Mouse (Mus musculus): ENCODE measurements around the gene Pld2. TPM values are rescaled to one million over a fixed set of nuclear protein-coding genes. Genes with fewer than 3 reads are reported as not detected.
A peak's percentile ranks its signal among the peaks of the same experiment; 100 is the strongest.

Pld2 gene
- total and polyA plus RNA-seq, 3 experiments, result 0.15 to 0.39 TPM; not detected in 1

DNA sequence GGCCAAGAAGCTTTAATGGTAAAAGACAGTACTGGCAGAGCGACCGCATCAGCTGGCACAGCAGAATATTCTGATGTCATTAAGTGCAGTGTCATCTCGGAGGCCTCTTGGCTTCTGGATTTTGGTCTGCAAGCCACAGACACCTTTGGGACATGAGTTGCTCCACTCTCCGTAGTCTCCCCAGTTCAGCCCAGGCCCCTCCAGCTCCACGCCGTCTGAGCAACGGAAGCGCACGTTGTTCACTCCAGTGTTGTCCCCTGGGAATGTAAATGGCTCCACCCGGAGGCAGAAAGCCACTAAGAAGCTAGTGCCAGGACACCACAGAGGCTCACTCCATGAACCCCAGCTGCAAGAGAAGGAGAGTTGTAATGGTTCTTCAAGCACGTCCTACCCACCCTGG lies 26.3 kb upstream of the Pld2 start:
- Histone ChIP-seq H3K4me3 (ENCODE audit: control insufficient read depth in 1 of 2, insufficient read depth in 1 of 2, low read depth in 2 of 2, low read length in 2 of 2) (no peak overlapping the region), H3K79me2 (ENCODE audit: control insufficient read depth, insufficient read depth, low read length, poor library complexity) (no peaks in the 10 kb centered on the region), H3K9me3 (replicated peaks; ENCODE audit: insufficient read depth, low read length) (no peaks in the 10 kb centered on the region), H3K27me3 (ENCODE audit: control insufficient read depth in 1 of 2, insufficient read depth in 2 of 2, low read length in 2 of 2) (no peaks in the 10 kb centered on the region), H3K9ac (ENCODE audit: control insufficient read depth, low read depth, low read length, poor library complexity, severe bottlenecking) (no peak overlapping the region; the same call in 1 of the 2 replicates), H3K36me3 (ENCODE audit: control insufficient read depth in 1 of 2, insufficient read depth in 2 of 2, low read length in 2 of 2) (peaks cover 0 to 27% of the 10 kb centered on the region in 2 experiments; a peak in 2 of 4 replicates), H3K4me1 (ENCODE audit: control insufficient read depth in 1 of 2, insufficient read depth in 2 of 2, low read length in 2 of 2) (peaks cover 15 to 27% of the 10 kb centered on the region in 2 experiments), H3K27ac (ENCODE audit: control insufficient read depth, low read depth, low read length) (no peak overlapping the region)
- 0 out of 2 replicates have a peak, but pooled peaks have one; percentile 8 for TF ChIP-seq ETS1 (IDR thresholded peaks at IDR 0.05; ENCODE audit: low read depth, low read length)
- peak; percentile 34 for TF ChIP-seq RAD21 (IDR thresholded peaks at IDR 0.05; ENCODE audit: low read depth, low read length)
- peak; percentile 37 for TF ChIP-seq SMC3 (IDR thresholded peaks at IDR 0.05; ENCODE audit: low read depth, low read length)
- peak in 2 of 3 experiments; percentile 34 to 44; a peak in 3 of 6 replicates for TF ChIP-seq CTCF (IDR thresholded peaks at IDR 0.05 in 2 of 3, conservative IDR thresholded peaks at IDR 0.05 in 1 of 3; ENCODE audit: control insufficient read depth in 1 of 3, insufficient read depth in 1 of 3, low read depth in 2 of 3, low read length in 3 of 3, poor library complexity in 1 of 3, severe bottlenecking in 1 of 3)
- TF ChIP-seq MEF2A (IDR thresholded peaks at IDR 0.05; ENCODE audit: extremely low read depth, insufficient replicate concordance, low read depth, low read length, poor library complexity, severe bottlenecking), result no peak
- DNase-seq (ENCODE audit: low read depth, low spot score), result peak; percentile 40

DNA sequence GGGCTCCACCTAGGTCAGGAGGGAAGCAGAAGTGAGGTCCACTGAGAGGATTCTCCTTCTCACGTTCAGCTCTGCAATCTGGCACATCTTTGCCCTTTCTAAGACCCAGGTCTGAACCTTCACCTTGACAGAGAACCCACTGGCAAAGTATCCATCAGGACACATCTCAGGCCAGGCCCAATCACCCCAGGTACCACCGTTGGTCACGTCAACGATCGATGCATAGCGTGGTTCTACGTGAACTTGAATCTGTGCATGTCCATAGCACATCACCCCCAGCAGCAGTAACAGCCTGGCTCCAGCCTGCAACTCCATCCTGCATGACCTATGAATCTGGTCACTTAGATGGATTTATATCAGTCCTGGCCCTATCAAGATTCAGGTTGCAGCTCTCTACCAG lies 25.6 kb upstream of the Pld2 start, which contains the start of gene Vmo1:
TSS of gene Vmo1 (minus strand) at position 329 of the 400 bp plus-strand sequence.
- peaks cover 18 to 31% of the 10 kb centered on the region in 2 experiments for H3K4me1 ChIP-seq (ENCODE audit: control insufficient read depth in 1 of 2, insufficient read depth in 2 of 2, low read length in 2 of 2)
- peaks cover 0 to 33% of the 10 kb centered on the region in 2 experiments; a peak in 2 of 4 replicates for H3K36me3 ChIP-seq (ENCODE audit: control insufficient read depth in 1 of 2, insufficient read depth in 2 of 2, low read length in 2 of 2)
- H3K27ac ChIP-seq (ENCODE audit: control insufficient read depth, low read depth, low read length), result no peak within 1 kb of the TSS
- TF ChIP-seq TAL1 (IDR thresholded peaks at IDR 0.05; ENCODE audit: low read length) (no peak), NELFE (IDR thresholded peaks at IDR 0.05; ENCODE audit: low read depth, low read length) (no peak), MYC (IDR thresholded peaks at IDR 0.05; ENCODE audit: low read depth, low read length) (no peak), EP300 (IDR thresholded peaks at IDR 0.05; ENCODE audit: low read depth in 1 of 2, low read length in 2 of 2) (no peak), MAZ (IDR thresholded peaks at IDR 0.05; ENCODE audit: low read depth, low read length) (no peak), POLR2AphosphoS2 (IDR thresholded peaks at IDR 0.05; ENCODE audit: low read length) (no peak), MAX (IDR thresholded peaks at IDR 0.05; ENCODE audit: low read length) (no peak), ETS1 (IDR thresholded peaks at IDR 0.05; ENCODE audit: low read depth, low read length) (no peak), JUND (IDR thresholded peaks at IDR 0.05; ENCODE audit: low read depth, low read length) (no peak), USF2 (IDR thresholded peaks at IDR 0.05; ENCODE audit: borderline replicate concordance in 1 of 2, insufficient read depth in 1 of 2, low read depth in 1 of 2, low read length in 2 of 2) (no peak), TBP (IDR thresholded peaks at IDR 0.05; ENCODE audit: low read depth, low read length) (no peak), RAD21 (IDR thresholded peaks at IDR 0.05; ENCODE audit: low read depth, low read length) (no peak), CHD1 (IDR thresholded peaks at IDR 0.05; ENCODE audit: low read depth, low read length) (no peak)
- H3K9ac ChIP-seq (ENCODE audit: control insufficient read depth, low read depth, low read length, poor library complexity, severe bottlenecking), result no peak within 1 kb of the TSS
- no peaks in the 10 kb centered on the region for H3K79me2 ChIP-seq (ENCODE audit: control insufficient read depth, insufficient read depth, low read length, poor library complexity)
- no peaks in the 10 kb centered on the region for H3K9me3 ChIP-seq (replicated peaks; ENCODE audit: insufficient read depth, low read length)
- H3K4me3 ChIP-seq (ENCODE audit: control insufficient read depth in 1 of 2, insufficient read depth in 1 of 2, low read depth in 2 of 2, low read length in 2 of 2), result no peak within 1 kb of the TSS
- DNase-seq (ENCODE audit: low read depth, low spot score), result no peak
- H3K27me3 ChIP-seq (ENCODE audit: control insufficient read depth in 1 of 2, insufficient read depth in 2 of 2, low read length in 2 of 2), result no peaks in the 10 kb centered on the region

Data from MEL (cell line).